Mouse (Mus musculus): ENCODE measurements around the gene Ccser1.
A peak's percentile ranks its signal among the peaks of the same experiment; 100 is the strongest.

The Ccser1 gene

DNA sequence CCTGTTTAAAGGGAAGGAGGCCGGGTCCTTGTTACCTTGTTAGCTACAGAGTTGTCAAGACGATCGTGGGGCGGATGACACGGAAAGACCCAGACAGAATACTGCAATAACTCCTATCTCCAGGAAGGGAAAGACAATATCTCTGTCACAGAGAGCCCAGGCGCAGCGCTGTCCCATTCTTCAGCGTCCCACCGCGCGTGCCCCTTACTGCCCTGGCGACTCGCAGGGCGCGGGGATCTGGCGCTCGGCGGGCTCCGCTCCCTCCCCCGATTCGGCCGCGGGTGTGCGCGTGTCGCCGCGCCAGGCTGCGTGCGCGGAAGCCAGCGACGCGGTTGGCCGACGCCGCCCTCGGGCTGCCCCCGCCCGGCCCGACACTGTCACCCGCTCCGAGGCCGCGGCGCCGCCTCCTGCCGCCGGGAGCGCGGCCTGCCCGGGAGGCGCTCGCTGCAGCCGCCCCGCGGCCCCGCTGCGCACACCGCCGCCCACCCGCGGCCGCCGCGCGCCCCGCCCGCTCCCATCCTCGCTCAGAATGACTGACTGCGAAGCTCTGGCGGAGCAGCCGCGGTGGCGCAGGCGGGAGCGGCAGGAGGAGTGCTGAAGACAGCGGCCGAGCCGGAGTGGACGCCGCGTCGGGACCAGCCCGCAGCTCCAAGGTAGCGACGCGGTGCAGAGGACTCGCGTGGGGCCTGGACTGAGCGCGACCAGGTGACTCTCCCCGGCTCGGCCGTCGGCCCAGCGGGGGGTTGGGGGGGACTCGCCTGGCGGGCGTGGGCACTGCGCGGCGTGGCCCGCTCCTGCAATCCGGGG lies at the start of gene Ccser1:
Ccser1 (plus strand) TSS at position 376 of the 807 bp plus-strand sequence.
- peak; percentile 49 for DNase-seq (ENCODE audit: low read depth, low spot score)

DNA sequence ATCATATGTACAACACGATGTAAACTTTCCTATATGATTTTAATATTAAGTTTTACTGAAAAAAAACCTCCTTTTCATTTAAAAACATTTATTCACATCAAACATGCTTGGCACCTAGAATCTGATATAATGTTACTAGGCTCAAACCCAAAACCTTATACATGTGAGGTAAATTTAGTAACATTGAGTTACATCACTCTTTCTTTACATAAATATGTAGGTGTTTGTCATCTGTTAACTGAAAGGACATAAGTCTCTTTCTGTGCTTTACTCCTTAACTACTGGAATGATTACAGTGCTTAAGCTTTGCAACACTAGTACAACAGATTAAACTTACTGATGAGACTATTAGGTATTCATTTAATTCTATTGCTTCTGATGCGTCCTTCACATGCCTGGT lies 43.7 kb upstream of the Ccser1 start:
- DNase-seq (ENCODE audit: low read depth, low spot score) = no peak

DNA sequence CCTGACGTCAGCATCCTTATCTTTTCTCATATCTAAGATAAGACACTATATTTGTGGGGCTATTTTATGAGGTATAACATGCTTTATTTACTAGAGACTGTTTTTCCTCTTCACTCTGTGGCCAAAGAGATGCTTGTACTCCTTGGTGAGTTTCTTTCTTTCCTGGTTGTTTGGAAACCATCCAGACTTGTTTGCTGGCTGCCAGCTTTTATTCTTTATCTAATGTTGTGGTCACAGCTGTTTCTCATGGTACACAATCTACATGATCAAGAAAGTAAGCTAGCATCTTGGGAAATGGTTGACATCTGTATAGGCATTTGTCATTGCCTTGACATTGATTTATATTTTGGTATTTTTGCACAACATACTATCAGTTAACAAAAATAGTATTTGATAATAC lies 37.1 kb upstream of the Ccser1 start:
- DNase-seq (ENCODE audit: low read depth, low spot score) = no peak

DNA sequence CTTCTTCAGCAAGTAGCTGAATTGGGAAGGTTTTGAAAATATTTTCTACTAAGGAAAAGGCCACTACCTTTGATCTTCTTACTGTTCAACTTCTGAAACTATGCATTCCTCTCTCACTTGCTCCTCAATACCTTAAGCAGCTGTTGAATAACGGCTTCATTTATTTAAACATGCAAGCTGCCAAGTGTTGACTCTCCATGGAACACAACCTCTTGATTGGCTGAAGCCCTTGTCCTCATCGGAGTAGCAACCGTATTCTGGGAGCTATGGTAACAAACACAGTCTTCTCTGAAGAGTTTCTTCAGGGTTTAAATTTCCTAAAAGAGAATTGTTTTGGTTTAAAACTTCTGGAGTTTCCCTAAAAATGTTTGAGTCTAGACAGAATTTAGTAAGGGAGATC lies 27.2 kb upstream of the Ccser1 start:
- DNase-seq (ENCODE audit: low read depth, low spot score) = no peak

DNA sequence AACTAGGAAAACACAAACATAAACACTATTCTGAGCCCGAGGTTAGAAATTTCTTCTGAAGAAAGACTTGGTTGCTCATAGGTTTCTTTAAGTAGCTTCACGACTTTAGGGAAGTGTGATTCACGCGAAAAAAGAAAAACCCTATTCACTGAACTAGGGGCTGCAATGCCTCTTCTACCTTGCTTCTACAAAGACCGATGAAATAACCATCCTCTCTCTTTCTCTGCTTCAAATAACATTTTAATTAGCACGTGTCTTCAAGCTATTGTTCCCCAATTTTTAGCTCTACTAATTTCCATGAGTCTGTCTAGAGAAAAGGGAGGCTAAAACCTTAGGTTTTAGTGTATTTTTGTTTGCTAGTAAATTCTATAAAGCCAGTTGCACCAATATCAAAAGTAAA lies 25.5 kb upstream of the Ccser1 start:
- no peak for DNase-seq (ENCODE audit: low read depth, low spot score)

DNA sequence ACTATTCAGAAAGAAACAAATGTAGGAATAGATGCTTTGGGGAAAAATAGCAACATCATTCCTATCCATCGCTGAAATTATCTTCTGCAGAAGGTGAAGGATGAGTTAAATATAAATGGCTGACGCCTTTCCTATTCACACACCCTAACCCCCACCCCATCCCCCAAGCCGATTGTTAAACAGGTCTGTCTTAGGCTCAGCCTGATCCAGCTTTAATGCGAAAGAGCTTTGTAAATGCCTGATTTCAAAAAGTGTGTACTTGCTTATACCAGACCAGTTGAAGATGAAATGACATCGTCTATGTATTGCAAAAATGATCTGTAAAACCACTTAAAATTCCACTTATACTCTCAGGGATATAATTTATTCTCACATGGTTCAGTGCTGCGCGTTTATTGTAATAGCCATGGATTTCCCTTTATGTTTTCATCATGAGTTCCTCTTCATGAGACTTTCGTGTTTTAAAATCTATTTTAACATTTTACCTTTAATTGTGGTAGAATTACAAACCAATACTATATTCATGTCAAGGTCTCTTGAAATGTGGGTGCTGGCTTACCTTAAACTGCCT lies 25.0 kb upstream of the Ccser1 start:
- DNase-seq (ENCODE audit: low read depth, low spot score) = no peak

DNA sequence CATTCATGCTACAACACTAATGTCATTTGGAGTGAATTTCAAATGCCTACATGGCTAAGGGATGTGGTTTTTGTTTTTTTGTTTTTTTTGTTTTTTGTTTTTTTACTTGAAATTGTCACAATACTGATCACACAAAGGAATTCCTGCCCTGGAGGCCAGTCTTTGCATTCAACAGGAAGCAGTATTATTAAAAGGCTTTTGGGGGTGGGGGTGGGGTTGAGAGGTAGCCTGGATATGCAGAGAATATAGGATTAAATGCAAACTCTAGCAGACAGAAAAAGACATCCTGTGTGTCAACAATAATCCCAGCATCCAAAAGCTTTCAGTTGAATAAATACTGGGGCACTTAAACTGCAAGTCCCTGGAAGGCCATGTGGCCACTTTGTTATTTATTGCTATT lies 24.4 kb upstream of the Ccser1 start:
- no peak for DNase-seq (ENCODE audit: low read depth, low spot score)

DNA sequence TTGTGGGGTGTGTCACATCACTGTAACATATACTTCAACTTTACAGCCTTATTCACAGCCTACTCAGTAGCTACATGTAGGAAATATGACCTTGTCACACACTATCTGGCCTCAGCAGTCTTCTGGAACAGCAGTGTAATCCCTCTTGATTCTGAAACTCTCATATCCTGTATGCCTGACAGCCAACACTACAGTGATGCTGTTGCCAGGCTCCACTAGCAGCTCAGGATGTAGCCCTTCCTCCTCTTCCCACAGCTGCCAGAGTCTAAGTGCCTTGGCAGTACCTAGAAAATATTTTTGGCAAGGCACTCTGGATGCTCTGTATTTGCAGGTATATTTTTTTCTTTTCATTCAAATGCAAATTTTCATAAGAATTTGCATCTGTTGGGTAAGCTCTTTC lies 18.0 kb upstream of the Ccser1 start:
- no peak for DNase-seq (ENCODE audit: low read depth, low spot score)

DNA sequence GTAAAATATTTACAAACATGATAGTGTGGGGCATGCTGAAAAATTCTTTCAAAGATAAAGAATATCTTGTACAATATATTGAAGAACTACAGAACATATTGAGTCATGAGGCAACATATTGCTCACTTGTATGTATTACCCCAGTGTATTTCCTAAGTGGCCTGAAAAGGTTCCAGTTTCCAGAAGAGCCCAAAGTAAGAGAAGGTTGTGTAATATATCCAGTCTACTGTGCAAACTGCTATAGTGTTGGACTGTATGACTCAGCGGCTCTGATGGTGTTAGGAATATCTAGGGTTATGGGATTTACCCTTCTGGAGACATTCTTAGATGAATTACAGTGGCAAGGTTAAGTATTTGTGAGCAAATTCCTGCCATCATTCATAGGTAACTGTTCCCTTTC lies 13.2 kb upstream of the Ccser1 start:
- no peak for DNase-seq (ENCODE audit: low read depth, low spot score)

DNA sequence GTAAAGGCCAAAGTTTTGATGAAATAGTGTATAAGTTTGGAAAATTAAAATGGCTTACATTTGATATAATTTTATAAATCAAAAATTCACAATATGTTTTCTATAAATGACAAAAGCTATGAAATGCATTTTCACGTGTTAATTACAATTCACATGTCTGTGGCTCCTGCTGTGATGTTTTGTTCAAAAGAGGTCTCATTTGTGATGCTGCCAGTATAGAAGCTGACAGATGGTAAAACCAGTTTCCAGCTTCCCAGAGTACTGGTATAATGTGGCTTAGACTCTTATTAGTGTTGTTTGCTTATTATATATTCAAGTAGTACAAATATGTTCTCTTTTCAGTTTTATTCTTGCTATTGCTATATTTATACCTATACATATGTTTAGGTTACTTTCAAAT lies 4.0 kb upstream of the Ccser1 start:
- no peak for DNase-seq (ENCODE audit: low read depth, low spot score)

DNA sequence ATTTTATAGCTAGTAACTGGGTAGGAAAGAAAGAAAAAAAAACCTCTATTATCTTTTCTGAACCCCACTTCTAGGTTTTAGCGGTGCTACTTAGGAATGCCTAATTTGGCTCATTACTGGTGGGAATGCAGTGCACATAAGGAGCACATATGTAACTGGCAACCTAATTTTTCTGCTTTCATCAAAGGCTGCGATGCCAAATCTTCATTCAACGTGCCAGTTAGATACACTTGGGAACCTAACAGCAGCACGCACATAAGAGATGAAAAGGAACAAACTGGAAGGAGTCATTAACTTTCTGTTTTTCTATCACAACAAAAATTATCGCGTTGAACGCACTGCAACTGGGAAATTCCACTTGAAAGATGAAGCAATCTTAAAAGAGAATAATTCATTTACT lies 2.6 kb upstream of the Ccser1 start:
- no peak for DNase-seq (ENCODE audit: low read depth, low spot score)

DNA sequence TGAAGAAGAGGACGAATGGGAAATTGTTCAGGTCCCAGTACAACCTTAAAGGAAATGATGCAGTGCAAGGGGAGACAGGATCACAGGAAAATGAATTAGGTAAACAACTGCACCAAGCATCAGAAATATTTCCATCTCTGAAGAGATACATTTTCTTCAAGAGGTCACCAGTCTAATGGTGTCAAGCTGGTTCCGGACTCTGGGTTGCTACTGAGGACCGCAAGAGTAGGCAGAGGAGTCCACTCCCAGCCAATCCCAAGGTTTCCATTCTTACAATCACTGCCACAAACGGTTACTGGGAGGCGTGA lies 529 bp upstream of the Ccser1 start:
- DNase-seq (ENCODE audit: low read depth, low spot score) = no peak

DNA sequence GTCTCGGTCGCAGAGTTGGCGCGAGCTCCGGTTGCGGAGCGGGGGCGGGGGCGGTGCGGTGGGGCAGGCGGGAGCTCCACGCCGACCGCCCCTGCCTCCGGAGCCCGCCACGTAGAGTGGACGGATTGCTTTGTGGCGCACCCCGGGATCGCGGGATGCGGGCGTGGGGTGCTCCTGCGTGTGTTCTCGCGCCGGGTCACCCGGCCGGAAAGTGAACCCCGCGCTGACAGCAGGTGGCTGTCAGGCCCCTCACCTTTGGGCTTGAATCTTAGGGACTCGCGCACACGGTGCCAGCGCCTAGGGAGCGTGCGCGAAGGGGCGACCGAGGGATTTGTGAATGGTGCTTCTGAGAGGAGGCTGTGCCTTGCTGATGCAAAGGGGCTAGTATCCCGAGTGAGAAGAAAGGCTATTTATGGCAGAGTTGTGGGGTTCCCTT lies 650 bp downstream of the Ccser1 start:
- DNase-seq (ENCODE audit: low read depth, low spot score) = peak; percentile 49

DNA sequence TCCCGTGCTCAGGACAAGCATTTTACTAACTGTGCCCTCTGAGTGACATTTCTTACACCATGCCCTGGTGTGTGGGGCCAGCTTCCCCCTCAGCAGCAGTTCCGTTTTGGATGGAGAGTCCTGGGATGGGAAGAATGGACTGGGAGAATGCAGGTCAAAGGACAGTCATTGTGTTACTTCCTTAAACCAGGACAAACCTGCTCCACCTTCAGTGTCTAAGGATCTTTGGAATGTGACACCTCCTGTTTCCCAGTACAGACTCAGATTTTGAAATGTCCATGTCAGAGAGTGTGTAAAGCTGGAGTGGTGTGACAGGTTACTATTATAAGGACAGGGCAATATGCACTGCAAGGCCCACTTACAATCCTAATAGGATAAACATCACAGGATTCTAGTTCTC lies 8.9 kb downstream of the Ccser1 start:
- no peak for DNase-seq (ENCODE audit: low read depth, low spot score)

DNA sequence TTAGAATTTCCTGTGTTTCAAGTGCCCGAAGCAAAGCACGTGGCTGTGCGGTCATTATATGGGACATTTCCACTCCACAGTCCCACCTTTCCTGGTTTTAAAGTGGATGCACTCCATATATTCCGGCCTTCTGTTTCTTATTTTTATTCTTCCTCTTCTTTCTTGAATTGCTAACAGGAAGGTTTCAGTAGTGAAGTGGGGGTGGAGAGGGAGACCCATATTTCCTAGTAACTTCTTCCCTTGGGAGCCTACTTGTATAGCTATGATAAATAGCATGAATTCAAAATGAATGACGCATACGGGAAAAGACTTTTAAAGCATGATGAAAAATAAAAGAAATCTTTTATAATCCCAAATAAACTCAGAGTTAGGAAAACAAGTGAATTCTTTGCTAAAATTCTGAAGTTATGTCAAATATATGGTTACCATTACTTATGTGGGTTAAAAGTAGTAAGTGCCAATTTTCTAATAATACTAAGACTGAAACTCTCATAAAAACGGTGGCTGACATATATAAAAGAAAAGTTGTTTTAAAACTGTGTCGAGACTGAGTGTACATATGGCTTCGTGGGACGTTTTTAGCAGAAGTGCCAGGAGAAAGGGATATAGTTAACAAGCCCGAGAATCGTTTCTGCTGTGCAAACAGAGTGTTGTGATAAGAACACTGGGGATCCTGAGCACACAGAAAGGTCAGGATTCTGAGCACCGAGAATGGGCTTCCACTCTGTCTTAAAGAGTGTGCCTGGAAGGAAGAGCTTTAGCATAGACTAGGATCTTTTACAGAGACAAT lies 11.7 kb downstream of the Ccser1 start:
- DNase-seq (ENCODE audit: low read depth, low spot score) = no peak

DNA sequence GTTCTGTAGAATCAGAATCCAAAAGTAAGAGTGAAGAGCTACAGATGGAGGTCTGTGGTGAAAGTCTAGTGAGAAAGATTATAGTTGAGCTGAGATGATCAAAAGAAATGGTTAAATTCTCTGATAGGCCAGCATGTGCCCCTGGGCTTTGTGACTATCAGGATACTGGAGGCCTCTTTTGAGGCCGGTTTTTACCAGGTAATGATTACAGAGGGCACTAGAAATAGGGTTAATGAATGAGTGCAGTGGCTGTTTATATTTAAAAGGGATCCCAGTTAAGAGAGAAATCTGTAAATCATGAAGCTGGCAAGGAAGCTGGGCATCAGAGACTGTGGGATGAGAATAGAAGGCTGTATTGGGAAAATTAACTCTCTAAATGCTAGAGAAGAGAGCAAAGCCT lies 23.2 kb downstream of the Ccser1 start:
- DNase-seq (ENCODE audit: low read depth, low spot score) = no peak

DNA sequence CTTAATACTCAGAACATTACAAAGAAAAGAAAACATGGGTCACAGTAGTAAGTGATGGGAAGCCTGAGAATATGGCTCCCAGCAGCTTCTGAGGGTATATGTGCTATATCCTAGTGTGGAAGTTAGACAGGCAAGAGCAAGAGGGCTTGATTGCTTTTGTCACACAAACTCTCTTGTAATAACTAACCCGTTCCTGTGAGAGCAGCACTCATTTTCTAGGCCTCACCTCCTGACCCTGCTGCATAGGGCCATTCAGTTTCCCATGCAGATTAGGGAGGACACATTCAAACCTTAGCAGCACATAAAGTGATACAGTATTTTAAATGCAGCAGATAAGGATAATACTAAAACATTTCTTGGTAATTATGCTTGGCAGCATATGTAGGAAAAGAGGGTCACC lies 25.9 kb downstream of the Ccser1 start:
- no peak for DNase-seq (ENCODE audit: low read depth, low spot score)

DNA sequence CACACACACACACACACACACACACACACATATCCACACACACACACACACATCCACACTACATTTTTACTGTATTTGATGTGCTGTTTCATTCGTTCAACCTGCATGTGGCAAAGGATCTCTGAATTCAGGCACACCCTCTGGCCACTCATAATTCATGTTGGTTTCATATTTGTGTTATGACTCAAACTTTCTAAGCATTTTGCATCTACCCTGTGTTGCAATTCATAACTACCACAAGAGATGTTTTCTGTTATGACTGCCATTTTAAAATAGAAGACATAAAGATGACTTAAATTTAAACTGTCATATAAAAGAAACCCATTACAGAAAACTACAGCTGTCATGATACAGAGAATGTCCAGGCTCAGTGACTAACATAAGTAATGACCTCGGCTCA lies 26.5 kb downstream of the Ccser1 start:
- DNase-seq (ENCODE audit: low read depth, low spot score) = no peak

DNA sequence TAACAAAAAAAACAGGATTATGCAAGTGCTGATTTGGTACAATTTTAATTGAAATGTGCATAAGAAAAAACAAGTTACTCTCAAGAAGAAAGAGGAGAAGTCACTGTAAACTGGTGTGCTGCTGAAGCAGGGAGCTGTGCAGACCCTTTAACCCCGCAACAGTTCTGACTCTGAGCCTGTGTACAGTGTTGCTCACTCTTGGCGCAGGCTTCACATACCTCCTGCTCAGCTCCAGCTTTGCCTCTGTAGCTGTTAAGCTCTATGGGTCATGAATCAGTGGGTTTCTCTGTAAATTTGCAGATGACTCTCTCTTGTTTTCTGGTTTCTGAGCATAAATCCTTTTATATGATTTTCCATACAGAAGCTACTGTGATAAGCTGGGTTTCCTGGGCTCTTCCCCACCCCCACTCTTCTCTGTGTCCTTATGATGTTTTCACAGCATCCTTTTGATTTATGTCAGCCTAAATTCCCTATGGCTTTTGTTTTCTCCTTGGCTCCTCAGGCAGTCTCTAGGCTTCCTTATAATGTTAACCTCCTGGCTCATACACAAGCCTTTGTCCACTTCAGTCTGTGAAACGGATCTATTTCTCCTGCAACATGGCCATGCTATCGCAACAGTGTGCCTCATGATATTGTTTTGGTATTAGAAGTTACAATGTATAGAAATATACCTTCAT lies 30.1 kb downstream of the Ccser1 start:
- DNase-seq (ENCODE audit: low read depth, low spot score) = no peak

DNA sequence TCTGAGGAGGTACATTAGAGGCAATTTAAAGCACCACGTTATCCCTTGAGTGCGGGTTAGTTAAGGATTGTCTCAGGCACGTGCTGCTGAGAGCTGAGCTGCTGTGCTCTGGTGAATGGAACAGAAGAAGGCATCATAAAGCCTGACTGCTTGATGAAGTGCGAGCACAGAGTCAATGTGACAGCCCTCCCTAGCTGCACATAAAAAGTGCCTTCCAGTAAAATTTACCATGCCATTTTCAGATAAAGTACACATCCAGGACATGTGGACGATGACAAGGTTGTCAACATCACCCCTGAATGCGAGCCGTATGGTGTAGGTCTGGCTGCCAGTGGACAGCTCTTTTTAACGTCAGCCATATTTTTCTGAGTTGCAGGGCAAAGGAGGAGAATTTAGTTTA lies 35.6 kb downstream of the Ccser1 start:
- no peak for DNase-seq (ENCODE audit: low read depth, low spot score)

DNA sequence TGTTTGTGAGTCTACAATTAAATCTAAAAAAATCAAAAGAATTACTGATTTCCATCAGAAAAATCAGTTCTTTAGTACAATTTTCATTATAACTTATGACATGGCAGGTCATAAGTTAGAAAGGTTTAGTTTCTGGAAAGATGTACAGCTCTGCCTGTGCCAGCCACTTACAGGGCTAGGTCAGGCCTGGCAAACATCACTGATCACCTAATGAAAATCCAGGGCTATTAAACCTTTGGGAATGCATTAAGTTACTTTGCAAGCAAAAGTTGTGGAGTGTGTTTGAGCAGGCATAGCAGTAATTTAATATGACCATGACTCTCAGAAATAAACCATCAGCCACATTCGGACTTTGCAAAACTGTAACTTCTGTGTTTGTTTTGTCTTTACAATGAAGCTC lies 36.4 kb downstream of the Ccser1 start:
- no peak for DNase-seq (ENCODE audit: low read depth, low spot score)

DNA sequence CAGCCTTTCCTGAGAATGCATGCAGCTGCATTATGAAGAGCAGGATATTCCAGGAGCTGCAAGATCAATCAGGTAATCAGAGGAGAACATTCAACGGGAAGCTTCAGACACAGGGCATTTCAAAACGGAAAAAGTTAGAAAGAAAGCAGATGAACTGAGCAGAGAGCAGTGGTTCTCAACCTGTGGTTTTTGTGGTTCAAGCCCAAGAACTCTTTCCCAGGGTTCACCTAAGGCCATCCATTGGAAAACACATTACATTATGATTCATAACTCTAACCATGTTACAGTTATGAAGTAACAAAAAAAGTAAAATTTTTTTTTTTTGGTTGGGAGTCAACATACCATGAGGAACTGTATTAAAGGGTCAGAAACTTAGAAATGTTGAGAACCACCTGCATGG lies 37.6 kb downstream of the Ccser1 start:
- no peak for DNase-seq (ENCODE audit: low read depth, low spot score)

Data from ES-CJ7 (cell line).